Mouse (Mus musculus): ENCODE data around the gene Afmid.
A peak's percentile ranks its signal among the peaks of the same experiment; 100 is the strongest.
"Not testable (repeated sequence)": the region's sequence is repeated elsewhere in the genome, so short reads cannot be mapped to it uniquely, and the experiment has no call there.

Afmid gene

GRCm38 (mm10) chr11:117809407-117810311 lies 16.1 kb upstream of the Afmid start, which contains the start of the genes Gm20708 and Syngr2:
Gene Gm20708, plus strand, starts transcription at chr11:117809668.
Gene Syngr2, plus strand, starts transcription at chr11:117809668.
- DNase-seq (ENCODE audit: low read depth, low spot score) = peak; percentile 73
- Histone ChIP-seq H3K36me3 (ENCODE audit: control insufficient read depth, insufficient read depth, low read length, poor library complexity, severe bottlenecking) (peaks cover 6% of the 10 kb centered on the region), H3K27me3 (ENCODE audit: control insufficient read depth, insufficient read depth, low read length, poor library complexity, severe bottlenecking) (no peaks in the 10 kb centered on the region)

DNA sequence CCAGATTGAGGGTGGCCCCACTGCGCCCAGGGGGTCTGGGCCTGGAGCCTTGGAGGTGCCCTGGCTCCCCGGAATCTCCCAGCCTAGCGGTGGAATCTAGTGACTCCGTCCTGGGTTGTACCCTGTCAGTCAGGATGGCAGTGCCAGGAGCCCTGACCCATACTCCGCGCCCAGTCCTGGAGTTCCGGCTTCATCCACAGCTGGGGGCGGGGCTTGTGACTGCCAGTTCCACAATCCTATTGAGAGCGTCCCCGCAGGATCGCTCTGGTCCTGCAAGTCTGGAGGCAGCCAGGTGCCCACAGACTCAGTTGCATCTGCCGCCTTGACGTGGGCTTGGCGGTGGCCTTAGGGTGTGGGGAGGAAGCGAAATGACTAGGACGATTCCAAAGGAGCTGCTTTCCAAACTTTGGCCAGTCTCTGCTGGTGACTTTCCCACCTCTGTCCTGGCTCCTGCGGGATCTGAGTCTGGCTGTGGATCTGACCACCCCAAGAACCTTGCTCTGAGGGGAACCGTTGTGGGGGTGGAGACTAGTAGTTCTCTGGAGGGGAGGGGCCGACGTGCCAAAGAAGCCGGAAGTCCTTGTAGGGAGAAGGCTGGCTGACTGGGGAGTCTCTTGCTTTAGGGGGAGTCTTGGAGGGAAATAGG lies 15.2 kb upstream of the Afmid start:
- DNase-seq (ENCODE audit: low read depth, low spot score) = peak; percentile 85
- peaks cover 8% of the 10 kb centered on the region for H3K36me3 ChIP-seq (ENCODE audit: control insufficient read depth, insufficient read depth, low read length, poor library complexity, severe bottlenecking)
- no peaks in the 10 kb centered on the region for H3K27me3 ChIP-seq (ENCODE audit: control insufficient read depth, insufficient read depth, low read length, poor library complexity, severe bottlenecking)

GRCm38 (mm10) chr11:117813867-117814266 lies 11.9 kb upstream of the Afmid start:
- no peak for DNase-seq (ENCODE audit: low read depth, low spot score)

DNA sequence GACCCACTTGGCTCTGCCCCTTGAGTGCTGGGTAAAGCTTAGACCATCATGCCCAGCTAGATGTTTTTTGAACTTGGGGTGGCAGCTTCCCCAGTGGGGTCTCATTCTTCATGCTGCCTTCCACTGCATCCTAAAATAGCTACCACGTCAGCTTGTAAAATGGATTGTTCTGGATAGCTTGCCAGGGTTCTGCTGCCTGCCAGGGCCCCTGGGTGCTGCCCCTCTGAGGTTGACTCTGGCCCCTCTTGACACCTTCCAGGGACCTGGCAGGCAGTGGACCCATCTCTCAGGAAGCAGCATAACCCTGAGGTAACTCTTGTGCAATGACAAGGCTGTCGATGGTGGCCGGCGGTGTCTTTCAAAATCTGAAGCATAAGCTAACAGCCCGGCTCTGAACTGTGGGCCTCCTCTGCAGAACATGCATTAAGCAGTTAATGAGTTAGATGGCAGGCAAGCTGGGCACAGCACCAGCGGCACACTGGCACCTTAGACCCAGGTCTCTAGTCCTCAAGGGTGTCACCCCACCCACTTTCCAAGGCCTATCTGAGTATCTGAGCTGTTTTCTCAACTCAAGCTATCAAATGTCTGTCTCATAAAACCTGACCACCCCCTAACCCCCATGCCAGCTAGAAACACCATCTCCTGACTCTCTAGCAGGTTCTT lies 10.9 kb upstream of the Afmid start:
- no peak for DNase-seq (ENCODE audit: low read depth, low spot score)
- no peaks in the 10 kb centered on the region for H3K27me3 ChIP-seq (ENCODE audit: control insufficient read depth, insufficient read depth, low read length, poor library complexity, severe bottlenecking)
- H3K36me3 ChIP-seq (ENCODE audit: control insufficient read depth, insufficient read depth, low read length, poor library complexity, severe bottlenecking) = peaks cover 9% of the 10 kb centered on the region

More at GRCm38 (mm10) chr11:117813867-117814266, 11.9 kb upstream of the Afmid start:
- peaks cover 9% of the 10 kb centered on the region for H3K36me3 ChIP-seq (ENCODE audit: control insufficient read depth, insufficient read depth, low read length, poor library complexity, severe bottlenecking)
- no peaks in the 10 kb centered on the region for H3K27me3 ChIP-seq (ENCODE audit: control insufficient read depth, insufficient read depth, low read length, poor library complexity, severe bottlenecking)

- H3K27me3 ChIP-seq (ENCODE audit: control insufficient read depth, insufficient read depth, low read length, poor library complexity, severe bottlenecking); H3K36me3 ChIP-seq (ENCODE audit: control insufficient read depth, insufficient read depth, low read length, poor library complexity, severe bottlenecking); DNase-seq (ENCODE audit: low read depth, low spot score): not testable (repeated sequence)
Measured at GRCm38 (mm10) chr11:117815850-117816249, 9.9 kb upstream of the Afmid start.

- no peak for DNase-seq (ENCODE audit: low read depth, low spot score)
- H3K36me3 ChIP-seq (ENCODE audit: control insufficient read depth, insufficient read depth, low read length, poor library complexity, severe bottlenecking) = peaks cover 9% of the 10 kb centered on the region
- H3K27me3 ChIP-seq (ENCODE audit: control insufficient read depth, insufficient read depth, low read length, poor library complexity, severe bottlenecking) = no peaks in the 10 kb centered on the region
Measured at GRCm38 (mm10) chr11:117816389-117816996, 9.2 kb upstream of the Afmid start.

GRCm38 (mm10) chr11:117819095-117819494 lies 6.6 kb upstream of the Afmid start:
- Histone ChIP-seq H3K27me3 (ENCODE audit: control insufficient read depth, insufficient read depth, low read length, poor library complexity, severe bottlenecking) (no peaks in the 10 kb centered on the region), H3K36me3 (ENCODE audit: control insufficient read depth, insufficient read depth, low read length, poor library complexity, severe bottlenecking) (peaks cover 5% of the 10 kb centered on the region)
- no peak for DNase-seq (ENCODE audit: low read depth, low spot score)

DNA sequence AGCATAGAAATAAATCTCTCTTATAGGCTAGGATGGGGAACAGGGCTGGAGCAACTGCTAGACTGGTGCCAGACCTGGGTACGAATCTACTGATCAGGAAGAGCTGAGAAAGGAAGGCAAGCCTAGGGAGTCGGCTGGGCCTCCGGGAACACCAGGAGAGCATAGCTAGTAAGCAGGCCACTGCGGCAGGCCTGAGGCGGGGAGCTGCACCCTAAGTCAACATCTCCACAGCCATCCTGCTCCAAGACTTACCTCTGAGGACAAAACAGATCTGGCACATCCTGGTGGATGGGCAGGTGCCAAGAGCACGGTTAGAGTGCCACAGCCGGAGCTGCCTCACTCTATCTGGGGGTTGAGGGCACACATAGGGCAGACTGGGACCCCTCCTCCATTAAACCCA lies 5.6 kb upstream of the Afmid start:
- no peak for DNase-seq (ENCODE audit: low read depth, low spot score)
- peaks cover 2% of the 10 kb centered on the region for H3K36me3 ChIP-seq (ENCODE audit: control insufficient read depth, insufficient read depth, low read length, poor library complexity, severe bottlenecking)

GRCm38 (mm10) chr11:117821868-117822267 lies 3.9 kb upstream of the Afmid start:
- DNase-seq (ENCODE audit: low read depth, low spot score) = no peak
- Histone ChIP-seq H3K36me3 (ENCODE audit: control insufficient read depth, insufficient read depth, low read length, poor library complexity, severe bottlenecking) (no peaks in the 10 kb centered on the region; the same call in none of the 2 replicates), H3K27me3 (ENCODE audit: control insufficient read depth, insufficient read depth, low read length, poor library complexity, severe bottlenecking) (no peaks in the 10 kb centered on the region)

More for the DNA sequence above, 5.6 kb upstream of the Afmid start:
- no peaks in the 10 kb centered on the region for H3K27me3 ChIP-seq (ENCODE audit: control insufficient read depth, insufficient read depth, low read length, poor library complexity, severe bottlenecking)

DNA sequence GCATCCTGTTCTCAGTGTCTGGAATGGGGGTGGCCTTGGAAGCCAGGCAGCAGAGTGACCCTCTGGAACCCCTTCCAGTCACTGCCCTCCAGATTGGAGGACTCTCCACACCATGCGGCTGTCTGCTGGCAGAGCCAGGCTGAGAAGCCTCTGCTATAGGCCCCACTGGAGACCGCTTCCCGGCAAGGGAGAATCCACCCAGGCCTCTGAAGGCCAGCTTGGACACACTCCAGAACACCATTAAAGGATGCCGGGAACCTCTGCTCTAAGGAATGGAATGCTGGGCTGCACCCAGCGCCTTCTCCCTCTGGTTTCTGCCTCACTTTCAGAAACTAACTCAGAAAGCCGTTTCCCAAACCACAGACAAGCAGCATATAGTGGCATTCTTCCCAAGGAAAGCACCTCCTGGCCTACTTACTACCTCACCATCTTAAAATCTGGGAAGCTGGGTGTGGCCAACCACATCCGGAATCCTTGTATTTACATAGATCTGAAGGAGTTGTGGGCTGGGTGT lies 2.9 kb upstream of the Afmid start:
- H3K27me3 ChIP-seq (ENCODE audit: control insufficient read depth, insufficient read depth, low read length, poor library complexity, severe bottlenecking) = no peaks in the 10 kb centered on the region
- no peaks in the 10 kb centered on the region; the same call in none of the 2 replicates for H3K36me3 ChIP-seq (ENCODE audit: control insufficient read depth, insufficient read depth, low read length, poor library complexity, severe bottlenecking)
- no peak for DNase-seq (ENCODE audit: low read depth, low spot score)

DNA sequence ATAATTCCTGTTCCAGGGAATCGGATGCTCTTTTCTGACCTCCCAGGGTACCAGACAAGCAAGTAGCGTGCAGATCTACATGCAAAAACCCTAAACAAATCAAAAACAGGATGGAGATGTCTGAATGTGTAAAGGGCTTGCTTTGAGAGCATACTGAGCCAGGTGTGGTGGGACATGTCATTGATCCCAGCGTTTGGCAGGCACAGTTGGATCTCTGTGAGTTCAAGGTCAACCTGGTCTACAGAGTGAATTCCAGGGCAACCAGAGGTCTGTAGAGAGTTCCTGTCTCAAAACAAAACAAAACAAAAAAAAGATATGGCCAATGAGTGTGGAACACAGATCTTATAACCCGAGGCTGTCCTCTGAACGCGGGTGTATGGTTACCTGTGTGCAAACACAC lies 2.3 kb upstream of the Afmid start:
- Histone ChIP-seq H3K36me3 (ENCODE audit: control insufficient read depth, insufficient read depth, low read length, poor library complexity, severe bottlenecking) (no peaks in the 10 kb centered on the region; the same call in 1 of the 2 replicates), H3K27me3 (ENCODE audit: control insufficient read depth, insufficient read depth, low read length, poor library complexity, severe bottlenecking) (no peaks in the 10 kb centered on the region)
- no peak for DNase-seq (ENCODE audit: low read depth, low spot score)

- no peaks in the 10 kb centered on the region for H3K36me3 ChIP-seq (ENCODE audit: control insufficient read depth, insufficient read depth, low read length, poor library complexity, severe bottlenecking)
- no peaks in the 10 kb centered on the region for H3K27me3 ChIP-seq (ENCODE audit: control insufficient read depth, insufficient read depth, low read length, poor library complexity, severe bottlenecking)
- DNase-seq (ENCODE audit: low read depth, low spot score) = peak; percentile 87
Measured at GRCm38 (mm10) chr11:117824060-117824969, 1.4 kb upstream of the Afmid start.

- H3K36me3 ChIP-seq (ENCODE audit: control insufficient read depth, insufficient read depth, low read length, poor library complexity, severe bottlenecking) = no peaks in the 10 kb centered on the region
- DNase-seq (ENCODE audit: low read depth, low spot score) = no peak
- H3K27me3 ChIP-seq (ENCODE audit: control insufficient read depth, insufficient read depth, low read length, poor library complexity, severe bottlenecking) = no peaks in the 10 kb centered on the region
Measured at GRCm38 (mm10) chr11:117826164-117826563, 440 bp downstream of the Afmid start.
